ENCODE assay signal across 26 mouse cellular contexts in genomic region chr11:35542731-35543130, GRCm38 (mm10).
A peak's percentile ranks its signal among the peaks of the same experiment; 100 is the strongest.
DNase-seq lines count a peak whose midpoint lies in the region; ATAC-seq and TF ChIP-seq lines count a peak whose summit lies in the region.
"Had no signal": no experiment of that assay in that cellular context is flagged by ENCODE, and none has a peak within 500 bp of the region (broad histone marks: within the 10 kb centered on the region; RNA-seq: fewer than 3 reads in every experiment).

No protein-coding gene starts in this region.

- H3K9ac ChIP-seq in forebrain, embryonic 11.5 days (ENCODE audit: low read length) = no peak overlapping the region
- H3K9ac ChIP-seq in forebrain, embryonic 13.5 days = no peak overlapping the region
- H3K9ac ChIP-seq in heart, adult 2 months (ENCODE audit: low read depth, low read length) = no peak overlapping the region
- H3K9ac ChIP-seq: forebrain, embryonic 15.5 days; heart, embryonic 13.5 days; hindbrain, embryonic 15.5 days; intestine, embryonic 15.5 days had no signal

- no peaks in the 10 kb centered on the region for H3K79me2 ChIP-seq in heart, adult 2 months (replicated peaks; ENCODE audit: control insufficient read depth, insufficient read depth, low read length)

- H3K4me1 ChIP-seq in forebrain, embryonic 11.5 days (replicated peaks; ENCODE audit: control insufficient read depth, insufficient read depth, low read length) = peaks cover 3% of the 10 kb centered on the region; the same call in 1 of the 2 replicates
- H3K4me1 ChIP-seq in forebrain, embryonic 13.5 days = peaks cover 17% of the 10 kb centered on the region
- no peaks in the 10 kb centered on the region for H3K4me1 ChIP-seq in heart, adult 2 months (ENCODE audit: control insufficient read depth, insufficient read depth, low read length)
- peaks cover 43% of the 10 kb centered on the region for H3K4me1 ChIP-seq in limb, embryonic 10.5 days

- no peaks in the 10 kb centered on the region for H3K9me3 ChIP-seq in forebrain, embryonic 11.5 days (ENCODE audit: control insufficient read depth, low read length)
- H3K9me3 ChIP-seq in forebrain, embryonic 13.5 days (replicated peaks) = no peaks in the 10 kb centered on the region
- no peaks in the 10 kb centered on the region for H3K9me3 ChIP-seq in limb, embryonic 10.5 days (replicated peaks)
- H3K9me3 ChIP-seq: forebrain, embryonic 10.5 days; forebrain, embryonic 15.5 days; heart, embryonic 10.5 days; heart, embryonic 13.5 days; hindbrain, embryonic 15.5 days; intestine, embryonic 15.5 days had no signal

- H3K27me3 ChIP-seq in forebrain, embryonic 11.5 days (ENCODE audit: control insufficient read depth, insufficient read depth, low read length) = peaks cover 22% of the 10 kb centered on the region
- peaks cover 90% of the 10 kb centered on the region for H3K27me3 ChIP-seq in forebrain, embryonic 13.5 days
- H3K27me3 ChIP-seq in heart, adult 2 months (ENCODE audit: control insufficient read depth, insufficient read depth, low read length) = no peaks in the 10 kb centered on the region
- H3K27me3 ChIP-seq in limb, embryonic 10.5 days (ENCODE audit: low read depth, poor library complexity, severe bottlenecking) = peaks cover 48% of the 10 kb centered on the region
- H3K27me3 ChIP-seq: CH12.LX; intestine, embryonic 15.5 days had no signal

- intact Hi-C loops in heart, adult 2 months (cut with DNase I) = no loop called here

- H3K4me2 ChIP-seq in forebrain, embryonic 11.5 days (ENCODE audit: low read depth, low read length, severe bottlenecking) = no peak overlapping the region
- H3K4me2 ChIP-seq in forebrain, embryonic 13.5 days = no peak overlapping the region
- H3K4me2 ChIP-seq: forebrain, embryonic 15.5 days; heart, embryonic 13.5 days; hindbrain, embryonic 15.5 days; intestine, embryonic 15.5 days had no signal

- no peak overlapping the region for H3K27ac ChIP-seq in forebrain, embryonic 11.5 days (ENCODE audit: low read depth, low read length)
- H3K27ac ChIP-seq in forebrain, embryonic 13.5 days = no peak overlapping the region
- no peak overlapping the region for H3K27ac ChIP-seq in heart, adult 2 months
- H3K27ac ChIP-seq in limb, embryonic 10.5 days = no peak overlapping the region
- H3K27ac ChIP-seq: forebrain, embryonic 10.5 days; forebrain, embryonic 15.5 days; heart, embryonic 10.5 days; heart, embryonic 13.5 days; hindbrain, embryonic 15.5 days; intestine, embryonic 15.5 days had no signal

- TF ChIP-seq EP300 in heart, adult 2 months (IDR thresholded peaks at IDR 0.05; ENCODE audit: insufficient read depth, low read depth, low read length) = no peak

- TF ChIP-seq CTCF in heart, adult 2 months (IDR thresholded peaks at IDR 0.05) = no peak

- H3K4me3 ChIP-seq in forebrain, embryonic 11.5 days (ENCODE audit: low read depth, low read length) = no peak overlapping the region
- no peak overlapping the region for H3K4me3 ChIP-seq in forebrain, embryonic 13.5 days
- H3K4me3 ChIP-seq in heart, adult 2 months = no peak overlapping the region
- H3K4me3 ChIP-seq in limb, embryonic 10.5 days = no peak overlapping the region
- H3K4me3 ChIP-seq: forebrain, embryonic 10.5 days; forebrain, embryonic 15.5 days; heart, embryonic 10.5 days; heart, embryonic 13.5 days; hindbrain, embryonic 15.5 days; intestine, embryonic 15.5 days had no signal

- ATAC-seq in forebrain, embryonic 11.5 days (replicated peaks; ENCODE audit: low FRiP score) = no peak
- ATAC-seq in forebrain, embryonic 13.5 days = no peak
- ATAC-seq: forebrain, embryonic 15.5 days; intestine, embryonic 15.5 days; Patski had no signal

- peak; percentile 30 for DNase-seq in forebrain, embryonic 11.5 days (ENCODE audit: low spot score)
- DNase-seq in adrenal gland, adult 2 months = peak; percentile 71
- DNase-seq in adrenal gland, postnatal 10 days = peak; percentile 43
- DNase-seq in adrenal gland, postnatal 36 days = peak; percentile 54 to 67
- no peak for DNase-seq in heart, adult 2 months
- DNase-seq in limb, embryonic 10.5 days (ENCODE audit: low spot score) = no peak
- DNase-seq: B cell, adult 2 months; cerebellum, adult 11-12 months; cerebellum, adult 8-10 months; cerebellum, postnatal 10 days; cerebellum, postnatal 36 days; gastrocnemius, postnatal 25 days; heart, adult 18-20 months; heart, postnatal 14 days; heart, postnatal 4 days; kidney, adult 11 months had no signal

- H3K36me3 ChIP-seq in forebrain, embryonic 11.5 days (ENCODE audit: control insufficient read depth, insufficient read depth, low read length) = no peaks in the 10 kb centered on the region
- H3K36me3 ChIP-seq in forebrain, embryonic 13.5 days (ENCODE audit: poor library complexity, severe bottlenecking) = no peaks in the 10 kb centered on the region
- H3K36me3 ChIP-seq in heart, adult 2 months (ENCODE audit: control insufficient read depth, insufficient read depth, low read length) = no peaks in the 10 kb centered on the region
- H3K36me3 ChIP-seq in limb, embryonic 10.5 days = no peaks in the 10 kb centered on the region
- H3K36me3 ChIP-seq: forebrain, embryonic 10.5 days; forebrain, embryonic 15.5 days; G1E; heart, embryonic 10.5 days; heart, embryonic 13.5 days; hindbrain, embryonic 15.5 days; intestine, embryonic 15.5 days had no signal

- WGBS in forebrain, embryonic 11.5 days = 91% methylated on average over 10 of the region's 10 CpGs
- WGBS in forebrain, embryonic 13.5 days = 93% methylated on average over 10 of the region's 10 CpGs
- 88% methylated on average over 10 of the region's 10 CpGs for WGBS in heart, adult 2 months
- WGBS in limb, embryonic 10.5 days = 88% methylated on average over 10 of the region's 10 CpGs

- no peak for TF ChIP-seq POLR2A in heart, adult 2 months (IDR thresholded peaks at IDR 0.05; ENCODE audit: insufficient read depth, low read depth, low read length)

Comparison
In these comparisons a context has a peak if more than half of its experiments do, and no peak if none do; other contexts are left out.
1. DNase-seq: peak in forebrain, embryonic 11.5 days (single experiment), adrenal gland, adult 2 months (single experiment), adrenal gland, postnatal 10 days (single experiment) and adrenal gland, postnatal 36 days (2 of 2); none in heart, adult 2 months (0 of 2) and limb, embryonic 10.5 days (single experiment).